Mouse (Mus musculus): ENCODE results near the gene Knstrn. TPM values are rescaled to one million over a fixed set of nuclear protein-coding genes. Genes with fewer than 3 reads are reported as not detected.

The Knstrn gene
- polyA plus RNA-seq, 1 experiment from 2014 or later, result 29.0 TPM

DNA sequence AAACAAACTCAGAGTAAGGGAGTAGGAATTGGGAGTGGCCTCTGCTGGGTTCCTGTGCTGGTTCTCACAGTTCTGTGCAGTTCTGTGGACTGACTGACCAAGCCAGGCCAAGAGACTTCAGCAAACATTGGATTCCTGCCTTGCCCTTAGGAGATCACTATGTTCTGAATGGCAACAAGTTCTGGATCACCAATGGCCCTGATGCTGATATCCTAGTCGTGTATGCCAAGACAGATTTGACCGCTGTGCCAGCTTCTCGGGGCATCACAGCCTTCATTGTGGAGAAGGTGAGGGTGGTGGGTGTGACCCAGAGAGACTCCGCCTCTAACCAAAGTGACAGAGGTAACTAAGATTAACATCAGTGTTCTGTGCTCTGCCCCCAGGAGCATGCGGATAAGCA, 59.2 kb downstream of the Knstrn start:
- ATAC-seq (ENCODE audit: low FRiP score, low TSS enrichment) (no peak), DNase-seq (ENCODE audit: low spot score) (no peak)
- 85% methylated on average over 5 of the region's 5 CpGs for WGBS
- H3K9ac ChIP-seq (ENCODE audit: low read length), result no peak overlapping the region
- H3K36me3 ChIP-seq (ENCODE audit: control insufficient read depth, insufficient read depth, low read length), result no peaks in the 10 kb centered on the region; the same call in 1 of the 2 replicates
- H3K4me3 ChIP-seq (ENCODE audit: low read depth, low read length), result no peak overlapping the region
- H3K4me2 ChIP-seq (replicated peaks; ENCODE audit: low read depth), result no peak overlapping the region
- H3K4me1 ChIP-seq (replicated peaks; ENCODE audit: control insufficient read depth, insufficient read depth), result no peaks in the 10 kb centered on the region
- H3K27me3 ChIP-seq (ENCODE audit: control insufficient read depth, insufficient read depth, low read length), result no peaks in the 10 kb centered on the region
- no peak overlapping the region for H3K27ac ChIP-seq (replicated peaks)
- no peak for TF ChIP-seq CTCF (IDR thresholded peaks at IDR 0.05; ENCODE audit: low read depth)
- no peak for TF ChIP-seq EP300 (optimal IDR thresholded peaks at IDR 0.05)
- H3K9me3 ChIP-seq (ENCODE audit: control insufficient read depth, low read length), result no peaks in the 10 kb centered on the region

DNA sequence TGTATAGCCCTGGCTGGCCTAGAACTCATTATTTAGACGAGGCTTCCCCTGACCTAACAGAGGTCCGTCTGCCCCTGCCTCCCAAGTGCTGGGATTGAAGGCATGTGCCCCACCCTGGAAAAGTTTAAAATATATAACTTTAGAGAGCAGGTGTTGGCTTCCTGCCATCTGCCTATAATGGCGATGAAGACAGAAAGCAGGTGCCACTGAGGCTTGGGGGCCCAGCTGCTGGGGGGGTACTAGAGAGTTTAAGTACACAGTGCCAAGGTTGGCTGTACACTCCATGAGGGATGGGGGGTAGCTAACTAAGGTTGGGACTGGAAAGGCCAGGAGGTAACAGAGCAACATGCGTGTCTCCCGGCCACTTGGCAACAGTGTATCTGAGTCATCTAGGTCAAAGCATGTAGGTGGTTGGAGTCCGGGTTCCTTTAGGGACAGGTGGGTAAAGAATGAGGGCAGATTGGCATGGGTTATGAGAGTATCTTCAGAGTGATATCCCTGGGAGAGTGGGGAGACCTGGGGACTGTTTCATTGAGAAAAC, 60.2 kb downstream of the Knstrn start:
- DNase-seq (ENCODE audit: low spot score) (no peak), ATAC-seq (ENCODE audit: low FRiP score, low TSS enrichment) (no peak)
- no peak overlapping the region for H3K27ac ChIP-seq (replicated peaks)
- no peak overlapping the region for H3K4me3 ChIP-seq (ENCODE audit: low read depth, low read length)
- H3K4me2 ChIP-seq (replicated peaks; ENCODE audit: low read depth), result no peak overlapping the region
- H3K9ac ChIP-seq (ENCODE audit: low read length), result no peak overlapping the region
- H3K9me3 ChIP-seq (ENCODE audit: control insufficient read depth, low read length), result no peaks in the 10 kb centered on the region
- no peaks in the 10 kb centered on the region for H3K4me1 ChIP-seq (replicated peaks; ENCODE audit: control insufficient read depth, insufficient read depth)
- H3K27me3 ChIP-seq (ENCODE audit: control insufficient read depth, insufficient read depth, low read length), result no peaks in the 10 kb centered on the region
- TF ChIP-seq EP300 (optimal IDR thresholded peaks at IDR 0.05) (no peak), CTCF (IDR thresholded peaks at IDR 0.05; ENCODE audit: low read depth) (no peak)
- WGBS, result 57% methylated on average over 6 of the region's 6 CpGs
- H3K36me3 ChIP-seq (ENCODE audit: control insufficient read depth, insufficient read depth, low read length), result no peaks in the 10 kb centered on the region; the same call in 1 of the 2 replicates

DNA sequence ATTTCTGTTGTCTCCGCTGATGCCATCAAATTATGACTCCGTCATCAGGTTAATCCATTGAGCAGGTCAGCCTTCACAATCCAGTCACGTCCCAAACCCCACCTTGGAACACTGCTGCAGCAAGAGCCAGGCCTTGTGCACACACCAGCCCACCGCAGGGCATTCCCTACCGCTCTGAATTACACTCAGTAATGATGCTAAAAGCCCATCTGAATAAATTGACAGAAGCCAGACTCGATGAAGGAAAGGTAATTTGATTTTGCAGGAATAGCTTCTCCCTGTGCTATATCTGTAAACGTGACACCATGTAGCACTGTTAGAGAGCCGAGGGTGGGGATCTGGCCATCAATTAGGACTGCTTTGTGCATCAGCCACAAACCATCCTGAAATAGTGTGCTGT, 61.5 kb downstream of the Knstrn start:
- DNase-seq (ENCODE audit: low spot score), result no peak

DNA sequence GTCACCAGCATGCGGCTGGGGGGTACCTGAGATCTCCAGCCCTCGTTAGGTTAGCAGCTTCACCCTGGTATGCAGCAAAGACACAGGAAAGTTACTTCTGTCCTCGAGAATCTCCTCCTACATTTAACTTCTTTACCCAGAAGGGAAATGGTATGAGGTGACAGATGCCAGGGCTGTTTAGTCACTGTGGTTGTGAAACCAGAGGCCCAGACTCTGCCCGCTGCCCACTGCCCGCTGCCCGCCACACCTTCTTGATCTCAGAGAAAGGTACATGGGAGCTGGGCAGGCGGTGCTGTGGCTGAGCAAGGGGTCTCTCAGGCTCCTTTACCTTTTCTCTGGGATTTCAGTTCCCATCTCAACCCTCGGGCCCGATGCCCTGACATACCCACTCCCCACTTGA, 62.6 kb downstream of the Knstrn start:
- Histone ChIP-seq H3K27me3 (ENCODE audit: control insufficient read depth, insufficient read depth, low read length) (no peaks in the 10 kb centered on the region), H3K27ac (replicated peaks) (no peak overlapping the region), H3K36me3 (ENCODE audit: control insufficient read depth, insufficient read depth, low read length) (no peaks in the 10 kb centered on the region; the same call in 1 of the 2 replicates), H3K4me3 (ENCODE audit: low read depth, low read length) (no peak overlapping the region), H3K9ac (ENCODE audit: low read length) (no peak overlapping the region), H3K4me2 (replicated peaks; ENCODE audit: low read depth) (no peak overlapping the region), H3K9me3 (ENCODE audit: control insufficient read depth, low read length) (no peaks in the 10 kb centered on the region), H3K4me1 (replicated peaks; ENCODE audit: control insufficient read depth, insufficient read depth) (no peaks in the 10 kb centered on the region)
- no peak for TF ChIP-seq EP300 (optimal IDR thresholded peaks at IDR 0.05)
- TF ChIP-seq CTCF (IDR thresholded peaks at IDR 0.05; ENCODE audit: low read depth), result no peak
- 95% methylated on average over 9 of the region's 9 CpGs for WGBS
- no peak for DNase-seq (ENCODE audit: low spot score)
- ATAC-seq (ENCODE audit: low FRiP score, low TSS enrichment), result no peak

More for the DNA sequence above, 61.5 kb downstream of the Knstrn start:
- H3K27me3 ChIP-seq (ENCODE audit: control insufficient read depth, insufficient read depth, low read length), result no peaks in the 10 kb centered on the region
- no peaks in the 10 kb centered on the region; the same call in 1 of the 2 replicates for H3K36me3 ChIP-seq (ENCODE audit: control insufficient read depth, insufficient read depth, low read length)
- 87% methylated on average over 8 of the region's 8 CpGs for WGBS
- no peak overlapping the region for H3K27ac ChIP-seq (replicated peaks)
- H3K4me3 ChIP-seq (ENCODE audit: low read depth, low read length), result no peak overlapping the region
- no peak overlapping the region for H3K4me2 ChIP-seq (replicated peaks; ENCODE audit: low read depth)
- no peak for TF ChIP-seq CTCF (IDR thresholded peaks at IDR 0.05; ENCODE audit: low read depth)
- no peak for TF ChIP-seq EP300 (optimal IDR thresholded peaks at IDR 0.05)
- no peaks in the 10 kb centered on the region for H3K9me3 ChIP-seq (ENCODE audit: control insufficient read depth, low read length)
- no peaks in the 10 kb centered on the region for H3K4me1 ChIP-seq (replicated peaks; ENCODE audit: control insufficient read depth, insufficient read depth)
- H3K9ac ChIP-seq (ENCODE audit: low read length), result no peak overlapping the region
- no peak for ATAC-seq (ENCODE audit: low FRiP score, low TSS enrichment)

DNA sequence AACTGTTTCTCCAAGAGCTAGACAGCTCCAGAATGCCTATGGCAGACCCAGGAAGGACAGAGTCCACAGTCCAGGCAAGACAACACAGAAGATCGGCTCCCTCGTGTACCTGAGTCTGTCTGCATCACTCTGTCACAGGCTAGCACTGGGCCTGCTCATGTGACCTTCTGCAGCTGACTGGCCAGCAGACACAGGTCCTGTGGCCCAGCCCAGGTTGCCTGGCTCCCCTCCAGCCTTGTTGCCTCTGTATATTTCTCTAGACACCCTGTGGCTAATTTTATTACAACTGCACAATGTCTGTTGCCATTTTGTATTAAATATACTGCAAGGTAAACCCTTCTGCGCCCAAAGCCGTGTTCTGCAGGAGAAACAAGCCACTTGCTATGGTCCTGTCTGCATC, 67.2 kb downstream of the Knstrn start:
- Histone ChIP-seq H3K9ac (ENCODE audit: low read length) (no peak overlapping the region), H3K27ac (replicated peaks) (no peak overlapping the region), H3K36me3 (ENCODE audit: control insufficient read depth, insufficient read depth, low read length) (no peaks in the 10 kb centered on the region; the same call in 1 of the 2 replicates), H3K9me3 (ENCODE audit: control insufficient read depth, low read length) (no peaks in the 10 kb centered on the region), H3K27me3 (ENCODE audit: control insufficient read depth, insufficient read depth, low read length) (no peaks in the 10 kb centered on the region), H3K4me3 (ENCODE audit: low read depth, low read length) (no peak overlapping the region), H3K4me1 (replicated peaks; ENCODE audit: control insufficient read depth, insufficient read depth) (no peaks in the 10 kb centered on the region), H3K4me2 (replicated peaks; ENCODE audit: low read depth) (no peak overlapping the region)
- ATAC-seq (ENCODE audit: low FRiP score, low TSS enrichment) (no peak), DNase-seq (ENCODE audit: low spot score) (no peak)
- TF ChIP-seq EP300 (optimal IDR thresholded peaks at IDR 0.05), result no peak
- no peak for TF ChIP-seq CTCF (IDR thresholded peaks at IDR 0.05; ENCODE audit: low read depth)
- WGBS, result 75% methylated on average over 4 of the region's 4 CpGs

DNA sequence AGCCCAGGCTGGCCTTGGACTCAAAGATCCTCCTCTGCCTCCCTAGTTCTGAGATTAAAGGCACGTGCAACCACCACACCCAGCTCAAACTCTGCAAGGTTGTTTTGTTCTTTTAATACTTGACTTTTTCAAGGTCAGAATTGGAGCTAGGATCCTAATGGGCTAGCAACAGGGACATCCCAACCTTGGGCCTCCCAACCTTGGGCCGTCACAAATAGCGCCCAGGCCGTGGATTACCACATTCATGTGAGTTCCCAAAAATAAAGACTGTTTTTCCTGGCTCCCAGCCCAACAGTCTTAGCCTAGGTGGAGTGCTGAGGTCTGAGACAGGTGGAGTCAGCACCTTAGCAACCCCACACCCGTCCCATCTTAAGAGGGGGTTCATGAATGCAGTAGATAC, 68.2 kb downstream of the Knstrn start:
- DNase-seq (ENCODE audit: low spot score), result no peak
- WGBS, result 69% methylated on average over 5 of the region's 5 CpGs

More for the DNA sequence above, 68.2 kb downstream of the Knstrn start:
- Histone ChIP-seq H3K9me3 (ENCODE audit: control insufficient read depth, low read length) (no peaks in the 10 kb centered on the region), H3K27ac (replicated peaks) (no peak overlapping the region), H3K4me3 (ENCODE audit: low read depth, low read length) (no peak overlapping the region), H3K36me3 (ENCODE audit: control insufficient read depth, insufficient read depth, low read length) (no peaks in the 10 kb centered on the region), H3K9ac (ENCODE audit: low read length) (no peak overlapping the region), H3K4me2 (replicated peaks; ENCODE audit: low read depth) (no peak overlapping the region), H3K4me1 (replicated peaks; ENCODE audit: control insufficient read depth, insufficient read depth) (no peaks in the 10 kb centered on the region), H3K27me3 (ENCODE audit: control insufficient read depth, insufficient read depth, low read length) (no peaks in the 10 kb centered on the region)
- TF ChIP-seq EP300 (optimal IDR thresholded peaks at IDR 0.05) (no peak), CTCF (IDR thresholded peaks at IDR 0.05; ENCODE audit: low read depth) (no peak)
- ATAC-seq (ENCODE audit: low FRiP score, low TSS enrichment), result no peak

Data from stomach, postnatal 0 days (tissue).